In genomic region chr4:127862875-127863274, GRCm38 (mm10) we compare ENCODE assay signal across 34 mouse cellular contexts.
"Had no signal": no experiment of that assay in that cellular context is flagged by ENCODE, and none has a peak within 500 bp of the region (broad histone marks: within the 10 kb centered on the region; RNA-seq: fewer than 3 reads in every experiment).

No protein-coding gene starts in this region.

- H3K27ac ChIP-seq: heart, embryonic 10.5 days; heart, embryonic 13.5 days; heart, embryonic 15.5 days; hindbrain, embryonic 12.5 days; hindbrain, embryonic 13.5 days; hindbrain, embryonic 15.5 days; hindbrain, postnatal 0 days; intestine, embryonic 15.5 days; kidney, embryonic 15.5 days; kidney, postnatal 0 days; left cerebral cortex, adult 2 months had no signal

- H3K4me2 ChIP-seq: heart, embryonic 11.5 days; heart, embryonic 12.5 days; heart, embryonic 13.5 days; heart, embryonic 15.5 days; hindbrain, embryonic 12.5 days; hindbrain, embryonic 13.5 days; hindbrain, embryonic 15.5 days; intestine, embryonic 15.5 days; kidney, embryonic 15.5 days had no signal

- H3K4me3 ChIP-seq: heart, embryonic 10.5 days; heart, embryonic 12.5 days; heart, embryonic 13.5 days; heart, embryonic 15.5 days; hindbrain, embryonic 12.5 days; hindbrain, embryonic 13.5 days; hindbrain, embryonic 15.5 days; intestine, embryonic 15.5 days; kidney, embryonic 15.5 days; layer of hippocampus, adult 2 months; left cerebral cortex, adult 2 months had no signal

- H3K9me3 ChIP-seq: heart, embryonic 10.5 days; heart, embryonic 12.5 days; heart, embryonic 13.5 days; heart, embryonic 15.5 days; hindbrain, embryonic 12.5 days; hindbrain, embryonic 13.5 days; hindbrain, embryonic 15.5 days; intestine, embryonic 15.5 days; kidney, embryonic 15.5 days had no signal

- DNase-seq: heart, postnatal 10 days; heart, postnatal 14 days; heart, postnatal 36 days; heart, postnatal 4 days; kidney, adult 11 months; kidney, adult 18-20 months; kidney, adult 2 months; kidney, adult 8-10 months; kidney, adult 9 months; kidney, postnatal 10 days; kidney, postnatal 14 days; kidney, postnatal 25 days; kidney, postnatal 36 days; kidney, postnatal 4 days; layer of hippocampus, adult 9-11 months; layer of hippocampus, postnatal 36 days had no signal

- H3K36me3 ChIP-seq: heart, embryonic 10.5 days; heart, embryonic 12.5 days; heart, embryonic 13.5 days; heart, embryonic 15.5 days; hindbrain, embryonic 12.5 days; hindbrain, embryonic 13.5 days; hindbrain, embryonic 15.5 days; intestine, embryonic 15.5 days; kidney, embryonic 15.5 days had no signal

- H3K27me3 ChIP-seq: heart, embryonic 12.5 days; heart, embryonic 13.5 days; heart, embryonic 15.5 days; hindbrain, embryonic 12.5 days; hindbrain, embryonic 13.5 days; hindbrain, embryonic 15.5 days; intestine, embryonic 15.5 days; kidney, embryonic 15.5 days had no signal

- ATAC-seq: hindbrain, embryonic 16.5 days; hindbrain, postnatal 0 days; inflammation-experienced regulatory T-cells, adult 6 months; intestine, embryonic 15.5 days; intestine, embryonic 16.5 days; intestine, postnatal 0 days had no signal

- H3K4me1 ChIP-seq: heart, embryonic 10.5 days; heart, embryonic 12.5 days; heart, embryonic 13.5 days; heart, embryonic 15.5 days; intestine, embryonic 15.5 days; kidney, embryonic 15.5 days had no signal

- H3K9ac ChIP-seq: heart, embryonic 12.5 days; heart, embryonic 13.5 days; heart, embryonic 15.5 days; hindbrain, embryonic 12.5 days; hindbrain, embryonic 13.5 days; hindbrain, embryonic 15.5 days; intestine, embryonic 15.5 days; kidney, embryonic 15.5 days had no signal
